Mouse (Mus musculus): ENCODE results near the gene Poln. TPM values are rescaled to one million over a fixed set of nuclear protein-coding genes. Genes with fewer than 3 reads are reported as not detected.
A peak's percentile ranks its signal among the peaks of the same experiment; 100 is the strongest.

The Poln gene
- total RNA-seq, 1 experiment from 2014 or later: not detected

- no peak for ATAC-seq (replicated peaks in 1 of 2; ENCODE audit: insufficient read depth in 1 of 2, low FRiP score in 2 of 2, low TSS enrichment in 1 of 2, low read depth in 1 of 2, poor library complexity in 2 of 2, severe bottlenecking in 2 of 2)
Observed at GRCm38 (mm10) chr5:34004618-34005017, 164.6 kb downstream of the Poln start.

- ATAC-seq (replicated peaks in 1 of 2; ENCODE audit: insufficient read depth in 1 of 2, low FRiP score in 2 of 2, low TSS enrichment in 1 of 2, low read depth in 1 of 2, poor library complexity in 2 of 2, severe bottlenecking in 2 of 2): no peak
Observed at GRCm38 (mm10) chr5:34002636-34003035, 166.6 kb downstream of the Poln start.

- ATAC-seq (replicated peaks in 1 of 2; ENCODE audit: insufficient read depth in 1 of 2, low FRiP score in 2 of 2, low TSS enrichment in 1 of 2, low read depth in 1 of 2, poor library complexity in 2 of 2, severe bottlenecking in 2 of 2): no peak
Observed at GRCm38 (mm10) chr5:34001401-34001800, 167.8 kb downstream of the Poln start.

- no peak for ATAC-seq (replicated peaks in 1 of 2; ENCODE audit: insufficient read depth in 1 of 2, low FRiP score in 2 of 2, low TSS enrichment in 1 of 2, low read depth in 1 of 2, poor library complexity in 2 of 2, severe bottlenecking in 2 of 2)
Observed at GRCm38 (mm10) chr5:34000809-34001208, 168.4 kb downstream of the Poln start.

GRCm38 (mm10) chr5:33999466-34000090 lies 169.7 kb downstream of the Poln start:
- no peak for ATAC-seq (replicated peaks in 1 of 2; ENCODE audit: insufficient read depth in 1 of 2, low FRiP score in 2 of 2, low TSS enrichment in 1 of 2, low read depth in 1 of 2, poor library complexity in 2 of 2, severe bottlenecking in 2 of 2)

GRCm38 (mm10) chr5:33998505-33998877 lies 170.8 kb downstream of the Poln start:
- ATAC-seq (replicated peaks in 1 of 2; ENCODE audit: insufficient read depth in 1 of 2, low FRiP score in 2 of 2, low TSS enrichment in 1 of 2, low read depth in 1 of 2, poor library complexity in 2 of 2, severe bottlenecking in 2 of 2): no peak

GRCm38 (mm10) chr5:33997829-33998504 lies 171.3 kb downstream of the Poln start:
- ATAC-seq (replicated peaks in 1 of 2; ENCODE audit: insufficient read depth in 1 of 2, low FRiP score in 2 of 2, low TSS enrichment in 1 of 2, low read depth in 1 of 2, poor library complexity in 2 of 2, severe bottlenecking in 2 of 2): no peak

GRCm38 (mm10) chr5:33997051-33997741 lies 172.1 kb downstream of the Poln start:
- no peak for ATAC-seq (replicated peaks in 1 of 2; ENCODE audit: insufficient read depth in 1 of 2, low FRiP score in 2 of 2, low TSS enrichment in 1 of 2, low read depth in 1 of 2, poor library complexity in 2 of 2, severe bottlenecking in 2 of 2)

- ATAC-seq (replicated peaks in 1 of 2; ENCODE audit: insufficient read depth in 1 of 2, low FRiP score in 2 of 2, low TSS enrichment in 1 of 2, low read depth in 1 of 2, poor library complexity in 2 of 2, severe bottlenecking in 2 of 2): no peak
Observed at GRCm38 (mm10) chr5:33996694-33997045, 172.6 kb downstream of the Poln start.

- peak; percentile 55 to 68 for ATAC-seq (replicated peaks in 1 of 2; ENCODE audit: insufficient read depth in 1 of 2, low FRiP score in 2 of 2, low TSS enrichment in 1 of 2, low read depth in 1 of 2, poor library complexity in 2 of 2, severe bottlenecking in 2 of 2)
Observed at GRCm38 (mm10) chr5:33995843-33996693, 173.2 kb downstream of the Poln start, which contains the start of gene Nat8l. Nat8l (plus strand) TSS chr5:33995984.

- ATAC-seq (replicated peaks in 1 of 2; ENCODE audit: insufficient read depth in 1 of 2, low FRiP score in 2 of 2, low TSS enrichment in 1 of 2, low read depth in 1 of 2, poor library complexity in 2 of 2, severe bottlenecking in 2 of 2): no peak
Observed at GRCm38 (mm10) chr5:33994671-33995625, 174.3 kb downstream of the Poln start.

GRCm38 (mm10) chr5:33983309-33984121 lies 185.7 kb downstream of the Poln start, which contains the start of gene Gm1673:
Gm1673 (plus strand) TSS chr5:33983433.
- ATAC-seq (replicated peaks in 1 of 2; ENCODE audit: insufficient read depth in 1 of 2, low FRiP score in 2 of 2, low TSS enrichment in 1 of 2, low read depth in 1 of 2, poor library complexity in 2 of 2, severe bottlenecking in 2 of 2): peak; percentile 54 to 67; a peak in 3 of 4 replicates

GRCm38 (mm10) chr5:33982731-33983259 lies 186.5 kb downstream of the Poln start:
- no peak for ATAC-seq (replicated peaks in 1 of 2; ENCODE audit: insufficient read depth in 1 of 2, low FRiP score in 2 of 2, low TSS enrichment in 1 of 2, low read depth in 1 of 2, poor library complexity in 2 of 2, severe bottlenecking in 2 of 2)

GRCm38 (mm10) chr5:33976267-33976666 lies 193.0 kb downstream of the Poln start:
- ATAC-seq (replicated peaks in 1 of 2; ENCODE audit: insufficient read depth in 1 of 2, low FRiP score in 2 of 2, low TSS enrichment in 1 of 2, low read depth in 1 of 2, poor library complexity in 2 of 2, severe bottlenecking in 2 of 2): no peak

- no peak for ATAC-seq (replicated peaks in 1 of 2; ENCODE audit: insufficient read depth in 1 of 2, low FRiP score in 2 of 2, low TSS enrichment in 1 of 2, low read depth in 1 of 2, poor library complexity in 2 of 2, severe bottlenecking in 2 of 2)
Observed at GRCm38 (mm10) chr5:33974736-33975135, 194.5 kb downstream of the Poln start.

- no peak for ATAC-seq (replicated peaks in 1 of 2; ENCODE audit: insufficient read depth in 1 of 2, low FRiP score in 2 of 2, low TSS enrichment in 1 of 2, low read depth in 1 of 2, poor library complexity in 2 of 2, severe bottlenecking in 2 of 2)
Observed at GRCm38 (mm10) chr5:33959382-33959781, 209.9 kb downstream of the Poln start.

All from hematopoietic stem cell, adult 5-6 weeks (primary cell).